Mouse (Mus musculus) telencephalon, adult 2 months (tissue): Measurements from ENCODE around the gene Gipc2.
"Not testable (repeated sequence)": the region's sequence is repeated elsewhere in the genome, so short reads cannot be mapped to it uniquely, and the experiment has no call there.

ENCODE experiments used
- DNase-seq: peaks from one replicate; pipeline ENCODE4 v3.0.0-alpha.2; 2011; ENCODE audit warnings: low read depth, low spot score

Gipc2 gene

GRCm38 (mm10) chr3:152166099-152166423 lies at the start of gene Gipc2:
Gene Gipc2, minus strand, starts transcription at chr3:152166230.
- DNase-seq: no peak

GRCm38 (mm10) chr3:152213416-152213815 lies 47.4 kb upstream of the Gipc2 start:
- no peak for DNase-seq

- no peak for DNase-seq
Measured at GRCm38 (mm10) chr3:152211731-152212279, 45.8 kb upstream of the Gipc2 start.

GRCm38 (mm10) chr3:152210728-152211391 lies 44.8 kb upstream of the Gipc2 start:
- DNase-seq: no peak

- peak; percentile 98 for DNase-seq
Measured at GRCm38 (mm10) chr3:152209967-152210634, 44.1 kb upstream of the Gipc2 start, which contains the start of the genes Dnajb4 and Fubp1. Gene Dnajb4, minus strand, starts transcription at chr3:152210302. Gene Fubp1, plus strand, starts transcription at chr3:152210422.

DNA sequence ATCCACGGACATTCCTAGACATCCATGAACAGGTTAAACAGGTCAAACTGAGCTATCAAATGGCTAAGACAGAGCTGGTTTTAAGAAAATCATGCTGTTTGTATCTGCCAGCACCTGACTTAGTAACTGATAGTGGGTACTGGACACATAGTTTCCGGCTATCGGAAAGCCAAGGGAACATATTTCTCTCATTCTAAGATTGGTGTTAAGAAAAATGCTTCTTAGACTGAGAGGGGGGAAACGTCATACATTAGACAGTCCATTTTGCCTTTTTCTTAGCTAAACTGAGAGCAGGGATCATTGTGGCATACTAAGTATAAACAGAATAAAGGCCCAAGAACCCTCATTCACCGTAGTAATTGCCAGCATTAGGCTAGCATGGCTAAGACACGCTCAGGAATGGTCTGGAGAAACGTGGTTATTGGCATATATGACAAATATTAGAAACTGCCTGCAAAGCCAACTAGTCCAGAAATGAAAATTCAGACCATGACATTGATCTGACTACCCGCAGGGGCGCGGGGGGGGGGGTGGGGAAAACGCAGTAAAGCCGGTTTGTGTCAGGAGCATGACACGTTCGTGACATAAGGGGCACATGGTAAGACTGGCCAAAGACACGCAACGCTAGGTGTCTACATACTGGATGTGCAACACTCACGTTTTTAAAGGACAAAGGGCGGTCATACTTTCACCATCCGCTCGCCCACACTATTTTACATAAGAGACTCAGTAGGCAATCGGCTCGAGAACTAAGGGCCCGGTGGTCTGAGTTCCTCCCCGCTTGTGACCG lies 43.3 kb upstream of the Gipc2 start:
- DNase-seq: no peak

DNA sequence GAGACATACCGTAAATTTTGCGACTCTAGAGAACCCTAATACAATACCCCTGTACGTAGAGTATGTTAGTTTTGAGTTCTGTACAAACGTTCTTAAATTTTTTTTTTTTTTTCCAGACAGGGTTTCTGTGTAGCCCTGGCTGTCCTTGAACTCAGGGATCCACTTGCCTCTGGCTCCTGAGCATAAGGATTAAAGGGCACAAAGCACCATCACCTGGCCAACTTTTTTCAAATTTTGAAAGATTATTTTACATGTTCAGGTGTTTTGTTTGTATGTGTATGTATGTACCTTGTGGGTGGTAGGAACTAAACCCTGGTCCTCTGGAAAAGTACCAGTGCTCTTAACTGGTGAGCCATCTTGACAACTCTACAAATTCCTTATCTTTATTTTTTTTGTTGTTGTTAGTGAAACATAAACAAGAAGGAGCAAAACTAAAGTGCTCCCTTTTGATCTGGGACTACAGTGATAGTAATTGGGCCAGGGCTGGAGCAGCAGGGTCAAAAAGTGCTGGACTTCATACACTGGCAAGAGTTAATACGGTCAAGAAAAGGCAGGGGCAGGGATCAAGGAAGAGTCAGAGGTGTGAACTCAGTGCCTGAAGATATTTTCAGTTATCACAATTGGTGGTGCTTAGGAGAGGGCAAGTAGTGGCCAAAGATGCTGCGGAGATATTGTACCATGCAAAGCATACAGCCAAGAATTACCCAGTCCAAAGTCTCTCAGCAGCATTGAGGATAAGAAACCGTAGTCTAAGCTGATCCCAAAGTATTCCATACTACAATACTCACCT lies 42.3 kb upstream of the Gipc2 start:
- no peak for DNase-seq

- no peak for DNase-seq
Measured at GRCm38 (mm10) chr3:152207156-152207555, 41.1 kb upstream of the Gipc2 start.

DNA sequence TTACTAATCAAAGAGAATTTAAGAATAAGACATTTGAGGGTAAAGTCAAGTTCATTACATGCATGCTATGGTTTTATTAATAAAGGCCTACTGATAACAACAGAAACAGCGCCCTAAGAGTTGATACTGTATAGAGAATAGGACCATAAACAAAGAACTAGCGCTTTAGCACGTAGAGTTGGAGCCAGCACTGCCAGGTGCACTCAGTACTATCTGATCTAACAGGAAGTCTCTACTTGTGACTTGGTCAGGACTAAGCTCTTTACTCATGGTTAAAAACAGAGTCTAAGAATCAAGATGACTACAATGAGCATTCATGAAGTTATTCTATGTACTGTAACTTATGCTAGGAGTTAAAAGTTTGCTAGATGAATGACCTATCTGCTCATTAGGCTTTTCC lies 38.5 kb upstream of the Gipc2 start:
- no peak for DNase-seq

- DNase-seq: no peak
Measured at GRCm38 (mm10) chr3:152203996-152204395, 38.0 kb upstream of the Gipc2 start.

DNA sequence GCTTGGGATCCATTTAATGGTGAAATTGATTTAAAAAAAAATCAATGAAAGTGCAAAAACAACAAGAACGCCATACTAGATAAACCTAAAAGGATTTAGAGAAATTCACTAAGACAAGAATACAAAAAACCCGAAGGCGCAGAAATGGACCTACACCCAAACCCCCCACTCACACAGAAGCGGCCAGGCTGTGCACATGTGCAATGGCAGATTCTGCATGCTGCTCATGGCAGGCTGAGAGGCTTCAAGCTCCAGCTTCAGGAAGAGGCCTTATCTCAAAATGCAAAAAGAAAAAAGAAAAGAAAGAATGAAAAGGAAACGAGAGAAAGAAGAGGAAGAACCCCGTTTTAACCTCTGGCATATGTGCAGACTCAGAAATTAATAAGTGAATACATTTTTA lies 37.4 kb upstream of the Gipc2 start:
- DNase-seq: no peak

DNA sequence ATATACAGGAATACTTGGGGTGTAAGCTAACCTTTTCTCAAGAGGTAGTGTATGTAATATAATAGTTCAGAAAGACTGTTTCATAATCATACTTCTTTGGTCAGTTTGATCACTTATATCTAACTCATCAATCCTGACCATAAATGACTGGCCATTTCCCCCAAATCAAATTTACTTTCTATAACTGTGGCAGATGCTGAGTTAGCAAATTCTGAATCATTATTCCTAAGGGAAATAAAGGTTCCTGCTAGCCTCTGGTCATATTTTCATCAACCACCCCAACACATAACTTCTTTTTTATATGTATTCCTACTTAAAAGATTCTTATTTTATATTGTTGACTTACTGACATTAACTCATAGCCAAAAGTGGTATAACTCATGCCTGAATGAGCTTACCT lies 36.9 kb upstream of the Gipc2 start:
- DNase-seq: no peak

- DNase-seq: no peak
Measured at GRCm38 (mm10) chr3:152201651-152202050, 35.6 kb upstream of the Gipc2 start.

DNA sequence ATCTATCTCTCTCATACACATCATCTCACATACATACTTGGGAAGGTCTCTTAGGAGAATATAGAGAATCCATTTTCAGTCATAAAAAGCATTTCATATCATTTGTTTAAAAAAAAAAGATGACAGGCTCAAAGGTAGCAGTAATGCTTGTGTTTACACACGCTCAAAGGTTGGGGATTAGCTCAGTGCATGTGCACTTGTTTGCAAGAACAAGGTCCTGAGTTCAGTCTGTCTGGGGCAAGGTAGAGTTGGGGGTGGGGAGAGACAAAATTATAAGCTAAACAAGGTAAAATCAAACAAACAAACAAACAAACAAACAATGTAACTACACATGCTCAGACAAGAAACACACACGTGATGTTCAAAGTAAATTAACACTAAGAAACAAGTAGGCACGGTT lies 35.2 kb upstream of the Gipc2 start:
- no peak for DNase-seq

- no peak for DNase-seq
Measured at GRCm38 (mm10) chr3:152199125-152199524, 33.1 kb upstream of the Gipc2 start.

- DNase-seq: not testable (repeated sequence)
Measured at GRCm38 (mm10) chr3:152197246-152197645, 31.2 kb upstream of the Gipc2 start.

DNA sequence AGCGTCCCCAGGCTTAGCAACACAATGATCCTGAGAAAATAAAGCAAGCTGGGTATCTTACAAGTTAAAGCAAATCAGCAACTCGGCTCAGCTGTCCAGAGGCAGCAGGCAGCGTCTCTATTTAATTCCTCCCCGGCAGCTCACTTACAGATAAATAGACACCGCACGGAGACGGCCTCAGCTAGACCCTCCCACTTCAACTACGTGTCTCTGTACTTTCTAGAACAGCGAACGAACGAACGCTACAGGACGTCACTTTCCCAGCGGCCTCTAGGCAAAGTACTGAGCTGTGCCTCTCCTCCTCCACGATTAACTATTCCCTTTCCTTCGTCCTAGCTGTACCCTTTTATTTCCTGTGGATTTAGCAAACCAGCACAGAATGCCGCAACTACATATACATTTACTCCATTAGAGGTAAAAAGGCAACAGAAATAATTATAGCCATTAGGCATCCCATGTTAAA lies 27.6 kb upstream of the Gipc2 start:
- DNase-seq: peak; percentile 95

GRCm38 (mm10) chr3:152193177-152193576 lies 27.1 kb upstream of the Gipc2 start:
- no peak for DNase-seq

DNA sequence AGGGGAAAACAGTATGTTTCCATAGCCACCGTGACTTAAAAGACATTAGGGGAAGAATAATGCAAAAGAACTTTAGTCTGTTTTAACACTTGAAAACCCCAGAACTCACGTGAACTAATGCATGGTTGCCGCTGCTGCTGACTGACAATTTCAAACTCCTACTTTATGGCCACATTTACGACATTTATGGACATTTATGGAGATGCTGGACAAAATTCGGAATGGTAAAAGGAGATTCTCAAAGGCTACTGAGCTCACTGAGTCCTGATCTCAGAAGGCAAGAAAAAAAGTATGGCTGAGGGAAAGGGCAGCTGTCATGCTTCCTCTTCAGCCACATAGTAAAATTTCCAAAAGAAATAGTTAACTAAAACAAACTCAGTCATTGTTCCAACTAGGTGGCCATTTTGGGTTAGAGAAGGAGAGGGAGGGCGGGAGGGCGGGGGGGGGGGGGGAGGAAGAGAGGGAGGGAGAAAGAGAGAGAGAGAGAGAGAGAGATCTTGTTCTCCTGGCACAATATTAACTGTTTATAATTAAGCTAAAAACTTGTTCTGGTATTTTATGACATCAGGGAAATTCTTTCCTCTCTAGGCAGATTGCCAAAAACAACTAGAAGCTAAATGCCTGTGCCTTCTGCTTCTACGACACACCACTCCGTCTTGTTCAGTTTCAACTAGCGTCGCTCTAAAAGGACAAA lies 26.4 kb upstream of the Gipc2 start:
- no peak for DNase-seq

GRCm38 (mm10) chr3:152191791-152192237 lies 25.8 kb upstream of the Gipc2 start:
- no peak for DNase-seq
